Mouse (Mus musculus) myocyte (in vitro differentiated cells): ENCODE results near the gene Atrnl1.

Experiments
- POLR2A ChIP-seq: IDR thresholded peaks from one replicate; pipeline ENCODE4 v1.6.1; 2011; ENCODE audit warnings: low read depth, mild to moderate bottlenecking, control low read depth, moderate library complexity; ENCODE audit not compliant: insufficient read length
- TCF12 ChIP-seq: IDR thresholded peaks from one replicate; pipeline ENCODE4 v1.6.1; 2011; ENCODE audit warnings: mild to moderate bottlenecking, control low read depth; ENCODE audit not compliant: poor library complexity, insufficient read depth, severe bottlenecking

- no peak for TF ChIP-seq TCF12
- no peak for TF ChIP-seq POLR2A
Measured at GRCm38 (mm10) chr19:58161569-58161968, 550.7 kb downstream of the Atrnl1 start.
